Mouse (Mus musculus) small intestine, adult 2 months (tissue): ENCODE data around the gene Tnrc18.

ENCODE experiments used
- CTCF ChIP-seq: fragments of 200-500 bp; IDR thresholded peaks from 2 replicates; pipeline ENCODE4 v1.5.1; 2012; ENCODE audit warnings: low read depth, mild to moderate bottlenecking, control low read depth, inconsistent platforms, low read length, moderate library complexity, mixed read lengths; ENCODE audit not compliant: insufficient replicate concordance, insufficient read length; ENCODE audit errors: extremely low read depth
- POLR2A ChIP-seq: fragments of 200-500 bp; IDR thresholded peaks from 2 replicates; pipeline ENCODE4 v1.6.1; 2012; ENCODE audit warnings: low read depth, mild to moderate bottlenecking, control low read depth, inconsistent platforms, low read length, moderate library complexity

DNA sequence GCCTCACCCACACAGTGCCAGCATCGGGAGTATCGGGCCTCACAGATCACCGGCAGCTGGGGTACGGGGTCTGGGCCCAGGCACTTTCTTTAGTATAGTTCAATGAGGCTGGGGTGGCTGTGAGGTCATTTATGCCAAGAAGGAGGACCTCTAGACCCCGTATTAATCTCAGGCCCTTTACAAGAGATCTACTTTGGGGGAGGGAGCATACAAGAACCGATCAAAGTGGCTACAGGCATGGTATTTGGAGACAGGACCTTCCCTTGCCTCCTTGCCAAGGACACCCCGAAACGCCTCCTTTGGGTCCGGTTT lies 4.5 kb upstream of the Tnrc18 start:
- TF ChIP-seq CTCF (no peak), POLR2A (no peak)
